Mouse (Mus musculus): ENCODE results near the gene Pwwp2a. TPM values are rescaled to one million over a fixed set of nuclear protein-coding genes. Genes with fewer than 3 reads are reported as not detected.
A peak's percentile ranks its signal among the peaks of the same experiment; 100 is the strongest.

Gene Pwwp2a
- polyA plus RNA-seq, 1 experiment from 2014 or later: 23.2 TPM

GRCm38 (mm10) chr11:43643180-43643591 is 38.6 kb upstream of the Pwwp2a start:
- TF ChIP-seq CTCF (IDR thresholded peaks at IDR 0.05; ENCODE audit: low read depth): no peak
- H3K27ac ChIP-seq: no peak overlapping the region
- no peaks in the 10 kb centered on the region for H3K4me1 ChIP-seq (replicated peaks; ENCODE audit: insufficient read depth, low read length)
- no peaks in the 10 kb centered on the region for H3K36me3 ChIP-seq (ENCODE audit: insufficient read depth, low read length)
- no peaks in the 10 kb centered on the region for H3K9me3 ChIP-seq (replicated peaks; ENCODE audit: low read length)
- H3K27me3 ChIP-seq (ENCODE audit: insufficient read depth, low read length): no peaks in the 10 kb centered on the region
- H3K4me2 ChIP-seq (ENCODE audit: low read length): no peak overlapping the region
- no peak overlapping the region for H3K9ac ChIP-seq (ENCODE audit: low read depth, low read length)
- no peak overlapping the region for H3K4me3 ChIP-seq (replicated peaks; ENCODE audit: low read depth, low read length)
- ATAC-seq (replicated peaks; ENCODE audit: low FRiP score, low read depth) (peak; percentile 84), DNase-seq (ENCODE audit: low spot score) (peak; percentile 40)
- 15% methylated on average over 2 of the region's 2 CpGs for WGBS

- Histone ChIP-seq H3K4me1 (replicated peaks; ENCODE audit: insufficient read depth, low read length) (no peaks in the 10 kb centered on the region), H3K27ac (no peak overlapping the region), H3K4me3 (replicated peaks; ENCODE audit: low read depth, low read length) (no peak overlapping the region), H3K36me3 (ENCODE audit: insufficient read depth, low read length) (no peaks in the 10 kb centered on the region), H3K4me2 (ENCODE audit: low read length) (no peak overlapping the region), H3K9me3 (replicated peaks; ENCODE audit: low read length) (no peaks in the 10 kb centered on the region), H3K9ac (ENCODE audit: low read depth, low read length) (no peak overlapping the region), H3K27me3 (ENCODE audit: insufficient read depth, low read length) (no peaks in the 10 kb centered on the region)
- peak; percentile 37; the same call in 1 of the 2 replicates for TF ChIP-seq CTCF (IDR thresholded peaks at IDR 0.05; ENCODE audit: low read depth)
- 96% methylated on average over 3 of the region's 3 CpGs for WGBS
- ATAC-seq (replicated peaks; ENCODE audit: low FRiP score, low read depth) (no peak), DNase-seq (ENCODE audit: low spot score) (no peak)
Measured at GRCm38 (mm10) chr11:43645286-43645685, 36.5 kb upstream of the Pwwp2a start.

- no peak for ATAC-seq (replicated peaks; ENCODE audit: low FRiP score, low read depth)
- H3K4me1 ChIP-seq (replicated peaks; ENCODE audit: insufficient read depth, low read length): peaks cover 4% of the 10 kb centered on the region; the same call in 1 of the 2 replicates
- H3K36me3 ChIP-seq (ENCODE audit: insufficient read depth, low read length): no peaks in the 10 kb centered on the region
- no peak for TF ChIP-seq CTCF (IDR thresholded peaks at IDR 0.05; ENCODE audit: low read depth)
- 43% methylated on average over 14 of the region's 14 CpGs for WGBS
- no peak overlapping the region for H3K9ac ChIP-seq (ENCODE audit: low read depth, low read length)
- H3K27me3 ChIP-seq (ENCODE audit: insufficient read depth, low read length): no peaks in the 10 kb centered on the region
- H3K4me2 ChIP-seq (ENCODE audit: low read length): no peak overlapping the region
- no peak overlapping the region for H3K27ac ChIP-seq
- no peak overlapping the region for H3K4me3 ChIP-seq (replicated peaks; ENCODE audit: low read depth, low read length)
- no peaks in the 10 kb centered on the region for H3K9me3 ChIP-seq (replicated peaks; ENCODE audit: low read length)
- DNase-seq (ENCODE audit: low spot score): peak; percentile 22
Measured at GRCm38 (mm10) chr11:43653051-43653475, 28.7 kb upstream of the Pwwp2a start.

GRCm38 (mm10) chr11:43656464-43656863 is 25.3 kb upstream of the Pwwp2a start:
- ATAC-seq (replicated peaks; ENCODE audit: low FRiP score, low read depth) (no peak), DNase-seq (ENCODE audit: low spot score) (no peak)
- Histone ChIP-seq H3K9ac (ENCODE audit: low read depth, low read length) (no peak overlapping the region), H3K27me3 (ENCODE audit: insufficient read depth, low read length) (no peaks in the 10 kb centered on the region), H3K27ac (no peak overlapping the region), H3K4me3 (replicated peaks; ENCODE audit: low read depth, low read length) (no peak overlapping the region), H3K4me1 (replicated peaks; ENCODE audit: insufficient read depth, low read length) (peaks cover 4% of the 10 kb centered on the region; the same call in 1 of the 2 replicates), H3K36me3 (ENCODE audit: insufficient read depth, low read length) (no peaks in the 10 kb centered on the region), H3K4me2 (ENCODE audit: low read length) (no peak overlapping the region), H3K9me3 (replicated peaks; ENCODE audit: low read length) (no peaks in the 10 kb centered on the region)
- TF ChIP-seq CTCF (IDR thresholded peaks at IDR 0.05; ENCODE audit: low read depth): no peak
- WGBS: 33% methylated on average over 10 of the region's 10 CpGs

GRCm38 (mm10) chr11:43658010-43658409 is 23.8 kb upstream of the Pwwp2a start:
- Histone ChIP-seq H3K4me2 (ENCODE audit: low read length) (no peak overlapping the region), H3K27me3 (ENCODE audit: insufficient read depth, low read length) (no peaks in the 10 kb centered on the region), H3K9me3 (replicated peaks; ENCODE audit: low read length) (no peaks in the 10 kb centered on the region), H3K9ac (ENCODE audit: low read depth, low read length) (no peak overlapping the region), H3K4me1 (replicated peaks; ENCODE audit: insufficient read depth, low read length) (peaks cover 4% of the 10 kb centered on the region; the same call in 1 of the 2 replicates), H3K27ac (no peak overlapping the region), H3K4me3 (replicated peaks; ENCODE audit: low read depth, low read length) (no peak overlapping the region), H3K36me3 (ENCODE audit: insufficient read depth, low read length) (no peaks in the 10 kb centered on the region)
- ATAC-seq (replicated peaks; ENCODE audit: low FRiP score, low read depth) (no peak), DNase-seq (ENCODE audit: low spot score) (no peak)
- WGBS: 95% methylated on average over 1 of the region's 1 CpGs
- no peak for TF ChIP-seq CTCF (IDR thresholded peaks at IDR 0.05; ENCODE audit: low read depth)

GRCm38 (mm10) chr11:43667038-43667745 is 14.6 kb upstream of the Pwwp2a start:
- Histone ChIP-seq H3K4me3 (replicated peaks; ENCODE audit: low read depth, low read length) (no peak overlapping the region), H3K27me3 (ENCODE audit: insufficient read depth, low read length) (no peaks in the 10 kb centered on the region), H3K27ac (no peak overlapping the region), H3K9ac (ENCODE audit: low read depth, low read length) (no peak overlapping the region), H3K4me1 (replicated peaks; ENCODE audit: insufficient read depth, low read length) (no peaks in the 10 kb centered on the region), H3K4me2 (ENCODE audit: low read length) (no peak overlapping the region), H3K36me3 (ENCODE audit: insufficient read depth, low read length) (no peaks in the 10 kb centered on the region), H3K9me3 (replicated peaks; ENCODE audit: low read length) (no peaks in the 10 kb centered on the region)
- ATAC-seq (replicated peaks; ENCODE audit: low FRiP score, low read depth): no peak
- DNase-seq (ENCODE audit: low spot score): no peak
- WGBS: 70% methylated on average over 19 of the region's 19 CpGs
- no peak for TF ChIP-seq CTCF (IDR thresholded peaks at IDR 0.05; ENCODE audit: low read depth)

Data from kidney, postnatal 0 days (tissue).